Mouse (Mus musculus) myocyte (in vitro differentiated cells): Measurements from ENCODE around the gene Smim17.

Source experiments
- CEBPB ChIP-seq: IDR thresholded peaks from 2 replicates; pipeline ENCODE4 v1.6.1; 2011; ENCODE audit warnings: mild to moderate bottlenecking, moderate library complexity; ENCODE audit not compliant: poor library complexity, insufficient read depth, severe bottlenecking
- MAX ChIP-seq: IDR thresholded peaks from one replicate; pipeline ENCODE4 v1.6.1; 2011; ENCODE audit warnings: low read depth, mild to moderate bottlenecking, control low read depth
- POLR2A ChIP-seq: IDR thresholded peaks from one replicate; pipeline ENCODE4 v1.6.1; 2011; ENCODE audit warnings: low read depth, mild to moderate bottlenecking, control low read depth, moderate library complexity; ENCODE audit not compliant: insufficient read length
- TCF12 ChIP-seq: IDR thresholded peaks from one replicate; pipeline ENCODE4 v1.6.1; 2011; ENCODE audit warnings: mild to moderate bottlenecking, control low read depth; ENCODE audit not compliant: poor library complexity, insufficient read depth, severe bottlenecking

DNA sequence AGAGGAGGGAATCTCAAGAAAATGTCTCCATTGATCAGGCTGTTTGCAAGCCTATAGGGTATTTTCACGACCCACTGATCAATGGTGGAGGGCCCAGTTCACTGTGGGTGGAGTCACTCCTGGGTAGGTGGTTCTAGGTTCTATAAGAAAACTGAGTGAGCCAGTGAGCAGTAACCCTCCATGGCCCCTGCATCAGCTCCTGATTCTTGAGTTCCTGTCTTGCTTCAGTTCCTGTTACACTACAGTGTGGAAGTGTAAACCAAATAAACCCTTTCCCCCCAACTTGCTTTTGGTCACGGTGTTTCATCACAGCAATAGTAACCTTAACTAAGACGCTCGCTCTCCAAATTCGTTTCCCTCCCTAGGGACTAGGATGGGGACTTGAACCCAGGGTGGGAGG, 9.5 kb upstream of the Smim17 start:
- no peak for TF ChIP-seq POLR2A
- TF ChIP-seq MAX: no peak
- no peak for TF ChIP-seq CEBPB
- no peak for TF ChIP-seq TCF12
